9 mouse cellular contexts compared by ENCODE assay signal in genomic region chr4:33018361-33018999, GRCm38 (mm10). TPM values are rescaled to one million over a fixed set of nuclear protein-coding genes. Genes with fewer than 3 reads are reported as not detected.
DNase-seq lines count a peak whose midpoint lies in the region; ATAC-seq and TF ChIP-seq lines count a peak whose summit lies in the region.
"Had no signal": no experiment of that assay in that cellular context is flagged by ENCODE, and none has a peak within 500 bp of the region (broad histone marks: within the 10 kb centered on the region; RNA-seq: fewer than 3 reads in every experiment).

No protein-coding gene starts in this region.

- 61% methylated on average over 9 of the region's 9 CpGs for WGBS in hindbrain, embryonic 11.5 days
- 38% methylated on average over 9 of the region's 9 CpGs for WGBS in lung, embryonic 16.5 days

- peak; percentile 38 for DNase-seq in G1E (ENCODE audit: low spot score)
- peak; percentile 87 to 91 for DNase-seq in cerebellum, adult 18-20 months
- DNase-seq in forelimb bud, embryonic 11.5 days (ENCODE audit: low read depth, low spot score): peak; percentile 87
- DNase-seq in hindbrain, embryonic 11.5 days (ENCODE audit: low spot score): peak; percentile 93
- peak; percentile 95 for DNase-seq in layer of hippocampus, adult 9-10 months (ENCODE audit: low spot score)
- peak; percentile 81 for DNase-seq in ovary, postnatal 14 days (ENCODE audit: low spot score)
- DNase-seq in thymus, postnatal 10 days (ENCODE audit: low spot score in 2 of 2): peak; percentile 67 to 95

- no peaks in the 10 kb centered on the region for H3K9me3 ChIP-seq in G1E (replicated peaks)
- H3K9me3 ChIP-seq in hindbrain, embryonic 11.5 days (ENCODE audit: control insufficient read depth, low read length): no peaks in the 10 kb centered on the region
- no peaks in the 10 kb centered on the region for H3K9me3 ChIP-seq in lung, embryonic 16.5 days (ENCODE audit: control insufficient read depth, low read length)
- H3K9me3 ChIP-seq: heart, embryonic 15.5 days had no signal

- no peak overlapping the region for H3K9ac ChIP-seq in hindbrain, embryonic 11.5 days (ENCODE audit: low read depth, low read length)
- no peak overlapping the region for H3K9ac ChIP-seq in lung, embryonic 16.5 days (ENCODE audit: low read length)
- H3K9ac ChIP-seq: heart, embryonic 15.5 days had no signal

- no peak overlapping the region for H3K4me2 ChIP-seq in hindbrain, embryonic 11.5 days (replicated peaks; ENCODE audit: low read depth, low read length)
- H3K4me2 ChIP-seq in lung, embryonic 16.5 days (ENCODE audit: low read depth, low read length): no peak overlapping the region
- H3K4me2 ChIP-seq: heart, embryonic 15.5 days had no signal

- no peak overlapping the region for H3K27ac ChIP-seq in hindbrain, embryonic 11.5 days (ENCODE audit: low read depth, low read length)
- no peak overlapping the region for H3K27ac ChIP-seq in lung, embryonic 16.5 days (ENCODE audit: low read length)
- H3K27ac ChIP-seq: heart, embryonic 15.5 days had no signal

- ATAC-seq in G1E (ENCODE audit: extremely low read depth, insufficient number of reproducible peaks, low FRiP score, poor library complexity, severe bottlenecking): peak; percentile 45; the same call in 1 of the 2 replicates
- ATAC-seq in hindbrain, embryonic 11.5 days (ENCODE audit: low FRiP score): peak; percentile 71; the same call in 1 of the 2 replicates
- ATAC-seq in lung, embryonic 16.5 days (ENCODE audit: low read depth): peak; percentile 76; the same call in 1 of the 2 replicates

- H3K36me3 ChIP-seq in G1E (replicated peaks): no peaks in the 10 kb centered on the region
- no peaks in the 10 kb centered on the region for H3K36me3 ChIP-seq in hindbrain, embryonic 11.5 days (ENCODE audit: control insufficient read depth, insufficient read depth, low read length)
- H3K36me3 ChIP-seq in lung, embryonic 16.5 days (ENCODE audit: control insufficient read depth, insufficient read depth, low read length): no peaks in the 10 kb centered on the region

- no peaks in the 10 kb centered on the region for H3K27me3 ChIP-seq in G1E (ENCODE audit: insufficient read depth, low read length)
- H3K27me3 ChIP-seq in hindbrain, embryonic 11.5 days (ENCODE audit: control insufficient read depth, insufficient read depth, low read length): no peaks in the 10 kb centered on the region
- no peaks in the 10 kb centered on the region for H3K27me3 ChIP-seq in lung, embryonic 16.5 days (ENCODE audit: control insufficient read depth, insufficient read depth, low read depth, low read length)
- H3K27me3 ChIP-seq: heart, embryonic 15.5 days had no signal

- H3K4me1 ChIP-seq in G1E (ENCODE audit: insufficient read depth, low read depth, low read length): no peaks in the 10 kb centered on the region
- H3K4me1 ChIP-seq in hindbrain, embryonic 11.5 days (replicated peaks; ENCODE audit: control insufficient read depth, insufficient read depth, low read length): no peaks in the 10 kb centered on the region
- no peaks in the 10 kb centered on the region for H3K4me1 ChIP-seq in lung, embryonic 16.5 days (replicated peaks; ENCODE audit: control insufficient read depth, insufficient read depth, low read length)
- H3K4me1 ChIP-seq: heart, embryonic 15.5 days had no signal

- TF ChIP-seq CTCF in G1E (IDR thresholded peaks at IDR 0.05; ENCODE audit: low read depth, low read length): peak; percentile 80

- H3K4me3 ChIP-seq in G1E (ENCODE audit: low read depth, low read length): no peak overlapping the region
- no peak overlapping the region for H3K4me3 ChIP-seq in hindbrain, embryonic 11.5 days (ENCODE audit: low read depth, low read length)
- H3K4me3 ChIP-seq in lung, embryonic 16.5 days (ENCODE audit: low read length): no peak overlapping the region
- H3K4me3 ChIP-seq: heart, embryonic 15.5 days had no signal

RNA-seq across cellular contexts. Expression of gene Ube2j1, which starts 12.7 kb away (rescaled TPM):
- total RNA-seq in G1E (2014; fragmentation: Nextera tagmentation) (73.5 and 85.3 TPM in 2 replicates), G1E (2017) (44.8 and 48.1 TPM in 2 replicates)
- 31.8 and 32.3 TPM in 2 replicates for polyA plus RNA-seq in G1E (2012)
- polyA plus RNA-seq in hindbrain, embryonic 11.5 days (2014; fragmentation: Nextera tagmentation; extraction: Ambion mirVana): 50.4 and 62.8 TPM in 2 replicates
- polyA plus RNA-seq in lung, embryonic 16.5 days (2015; fragmentation: Nextera tagmentation; extraction: Ambion mirVana): 48.2 and 50.1 TPM in 2 replicates

RNA-seq across cellular contexts. Expression of gene Rragd, which starts 35.6 kb away (rescaled TPM):
- total RNA-seq in G1E (2014; fragmentation: Nextera tagmentation): 6.9 and 9.1 TPM in 2 replicates
- total RNA-seq in G1E (2017): 38.4 and 44.3 TPM in 2 replicates
- polyA plus RNA-seq in G1E (2012): 0.49 and 0.61 TPM in 2 replicates
- polyA plus RNA-seq in hindbrain, embryonic 11.5 days (2014; fragmentation: Nextera tagmentation; extraction: Ambion mirVana): 36.6 and 53.5 TPM in 2 replicates
- polyA plus RNA-seq in lung, embryonic 16.5 days (2015; fragmentation: Nextera tagmentation; extraction: Ambion mirVana): 2.6 and 2.9 TPM in 2 replicates

RNA-seq across cellular contexts. Expression of gene Gabrr2, which starts 44.3 kb away (rescaled TPM):
- total RNA-seq in G1E (2014; fragmentation: Nextera tagmentation) (1.5 TPM in 1 of 2 replicates, not detected in the other), G1E (2017) (0.22 TPM in 1 of 2 replicates, not detected in the other)
- polyA plus RNA-seq in G1E (2012): not detected in 2 replicates
- polyA plus RNA-seq in hindbrain, embryonic 11.5 days (2014; fragmentation: Nextera tagmentation; extraction: Ambion mirVana): 0.39 TPM in 1 of 2 replicates, not detected in the other
- 0.10 and 0.20 TPM in 2 replicates for polyA plus RNA-seq in lung, embryonic 16.5 days (2015; fragmentation: Nextera tagmentation; extraction: Ambion mirVana)

Comparison
In these comparisons a context has a peak if more than half of its experiments do, and no peak if none do; other contexts are left out.
1. DNase-seq: peak in every context shown above with its lines; median percentile 95 in layer of hippocampus, adult 9-10 months; 93 in hindbrain, embryonic 11.5 days; 89 in cerebellum, adult 18-20 months; 87 in forelimb bud, embryonic 11.5 days; 81 in ovary, postnatal 14 days; 81 in thymus, postnatal 10 days; 38 in G1E.